8 mouse cellular contexts compared by ENCODE assay signal in genomic region chr3:108283241-108283561, GRCm38 (mm10). TPM values are rescaled to one million over a fixed set of nuclear protein-coding genes. Genes with fewer than 3 reads are reported as not detected.
DNase-seq lines count a peak whose midpoint lies in the region; ATAC-seq and TF ChIP-seq lines count a peak whose summit lies in the region.

No protein-coding gene starts in this region.

- peak overlapping the region; percentile 79 for H3K9ac ChIP-seq in kidney, postnatal 0 days (ENCODE audit: low read depth, low read length)
- peak overlapping the region; percentile 94 for H3K9ac ChIP-seq in midbrain, embryonic 16.5 days (ENCODE audit: low read depth, low read length)

- no peaks in the 10 kb centered on the region for H3K9me3 ChIP-seq in kidney, postnatal 0 days (replicated peaks; ENCODE audit: low read length)
- no peaks in the 10 kb centered on the region for H3K9me3 ChIP-seq in embryonic facial prominence, embryonic 10.5 days
- no peaks in the 10 kb centered on the region for H3K9me3 ChIP-seq in midbrain, embryonic 16.5 days (replicated peaks; ENCODE audit: control insufficient read depth, low read length, poor library complexity, severe bottlenecking)

- 0 out of 2 replicates have a peak, but pooled peaks cover 3% of the 10 kb centered on the region for H3K36me3 ChIP-seq in kidney, postnatal 0 days (ENCODE audit: insufficient read depth, low read length)
- H3K36me3 ChIP-seq in embryonic facial prominence, embryonic 10.5 days (replicated peaks), result peaks cover 24% of the 10 kb centered on the region
- no peaks in the 10 kb centered on the region for H3K36me3 ChIP-seq in midbrain, embryonic 16.5 days (ENCODE audit: control insufficient read depth, insufficient read depth, low read length)

- TF ChIP-seq CTCF in kidney, postnatal 0 days (IDR thresholded peaks at IDR 0.05; ENCODE audit: low read depth), result no peak

- H3K4me1 ChIP-seq in kidney, postnatal 0 days (replicated peaks; ENCODE audit: insufficient read depth, low read length), result peaks cover 24% of the 10 kb centered on the region
- peaks cover 55% of the 10 kb centered on the region for H3K4me1 ChIP-seq in embryonic facial prominence, embryonic 10.5 days
- H3K4me1 ChIP-seq in midbrain, embryonic 16.5 days (ENCODE audit: control insufficient read depth, insufficient read depth, low read length), result peaks cover 42% of the 10 kb centered on the region

- H3K27ac ChIP-seq in kidney, postnatal 0 days, result peak overlapping the region; percentile 79
- peak overlapping the region; percentile 91 for H3K27ac ChIP-seq in embryonic facial prominence, embryonic 10.5 days (replicated peaks)
- H3K27ac ChIP-seq in midbrain, embryonic 16.5 days (ENCODE audit: low read length), result peak overlapping the region; percentile 78

- WGBS in kidney, postnatal 0 days, result 9% methylated on average over 6 of the region's 6 CpGs
- 15% methylated on average over 6 of the region's 6 CpGs for WGBS in embryonic facial prominence, embryonic 10.5 days
- 8% methylated on average over 6 of the region's 6 CpGs for WGBS in midbrain, embryonic 16.5 days

- no peak for ATAC-seq in kidney, postnatal 0 days (replicated peaks; ENCODE audit: low FRiP score, low read depth)
- no peak for ATAC-seq in midbrain, embryonic 16.5 days

- no peaks in the 10 kb centered on the region for H3K27me3 ChIP-seq in kidney, postnatal 0 days (ENCODE audit: insufficient read depth, low read length)
- H3K27me3 ChIP-seq in embryonic facial prominence, embryonic 10.5 days (replicated peaks; ENCODE audit: low read depth, poor library complexity, severe bottlenecking), result peaks cover 5% of the 10 kb centered on the region; the same call in 1 of the 2 replicates
- H3K27me3 ChIP-seq in midbrain, embryonic 16.5 days (ENCODE audit: control insufficient read depth, insufficient read depth, low read depth, low read length), result no peaks in the 10 kb centered on the region

- H3K4me2 ChIP-seq in kidney, postnatal 0 days (ENCODE audit: low read length), result peak overlapping the region; percentile 99
- peak overlapping the region; percentile 80 for H3K4me2 ChIP-seq in midbrain, embryonic 16.5 days (ENCODE audit: low read length)

- H3K4me3 ChIP-seq in kidney, postnatal 0 days (replicated peaks; ENCODE audit: low read depth, low read length), result peak overlapping the region; percentile 85
- peak overlapping the region; percentile 90 for H3K4me3 ChIP-seq in embryonic facial prominence, embryonic 10.5 days
- H3K4me3 ChIP-seq in midbrain, embryonic 16.5 days (ENCODE audit: low read depth, low read length), result peak overlapping the region; percentile 68

- no peak for DNase-seq in kidney, postnatal 0 days (ENCODE audit: low spot score)
- no peak for DNase-seq in kidney, postnatal 14 days
- no peak for DNase-seq in embryonic facial prominence, embryonic 10.5 days (ENCODE audit: low spot score)
- DNase-seq in induced T-regulatory cell, adult 2 months (ENCODE audit: low read depth), result peak; percentile 7
- DNase-seq in cerebellum, adult 9-10 months, result no peak
- DNase-seq in cerebellum, postnatal 36 days, result no peak
- DNase-seq in MN1 (ENCODE audit: low spot score), result no peak

RNA-seq across cellular contexts. Expression of gene Sort1, which starts 0.7 kb away (rescaled TPM):
- 11.7 and 12.4 TPM in 2 replicates for polyA plus RNA-seq in kidney, postnatal 0 days (2015; fragmentation: Nextera tagmentation; extraction: Ambion mirVana)
- 12.9 and 15.5 TPM in 2 replicates for polyA plus RNA-seq in embryonic facial prominence, embryonic 10.5 days (2016; fragmentation: Nextera tagmentation; extraction: Ambion mirVana)
- polyA plus RNA-seq in midbrain, embryonic 16.5 days (2015; fragmentation: Nextera tagmentation; extraction: Ambion mirVana), result 12.4 and 16.2 TPM in 2 replicates

RNA-seq across cellular contexts. Expression of gene Psma5, which starts 26.5 kb away (rescaled TPM):
- 254 and 255 TPM in 2 replicates for polyA plus RNA-seq in kidney, postnatal 0 days (2015; fragmentation: Nextera tagmentation; extraction: Ambion mirVana)
- polyA plus RNA-seq in embryonic facial prominence, embryonic 10.5 days (2016; fragmentation: Nextera tagmentation; extraction: Ambion mirVana), result 361 and 368 TPM in 2 replicates
- 220 and 238 TPM in 2 replicates for polyA plus RNA-seq in midbrain, embryonic 16.5 days (2015; fragmentation: Nextera tagmentation; extraction: Ambion mirVana)

RNA-seq across cellular contexts. Expression of gene Sypl2, which starts 56.8 kb away (rescaled TPM):
- 3.5 and 3.6 TPM in 2 replicates for polyA plus RNA-seq in kidney, postnatal 0 days (2015; fragmentation: Nextera tagmentation; extraction: Ambion mirVana)
- 0.55 and 0.95 TPM in 2 replicates for polyA plus RNA-seq in embryonic facial prominence, embryonic 10.5 days (2016; fragmentation: Nextera tagmentation; extraction: Ambion mirVana)
- polyA plus RNA-seq in midbrain, embryonic 16.5 days (2015; fragmentation: Nextera tagmentation; extraction: Ambion mirVana), result 0.30 and 0.67 TPM in 2 replicates
